Mouse (Mus musculus): ENCODE data around the gene 1500011B03Rik.

DNA sequence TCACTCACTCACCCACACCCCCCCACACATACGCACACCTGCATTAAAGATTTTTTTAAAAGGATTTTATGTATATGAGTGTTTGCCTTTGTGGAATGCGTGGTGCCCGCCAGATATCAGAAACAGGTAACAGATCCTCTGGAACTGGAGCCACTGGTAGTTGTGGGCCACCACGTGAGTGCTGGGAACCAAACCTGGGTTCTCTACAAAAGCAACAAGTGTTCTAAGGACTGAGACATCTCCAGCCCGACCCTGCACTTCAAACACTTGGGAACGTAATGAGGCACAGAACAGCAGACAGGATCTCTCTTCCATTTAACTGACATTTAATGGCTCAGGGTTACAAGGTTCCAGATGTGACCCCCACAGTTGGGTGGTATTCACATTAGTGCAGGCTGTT, 15.4 kb downstream of the 1500011B03Rik start:
- TF ChIP-seq CTCF (IDR thresholded peaks at IDR 0.05; ENCODE audit: low read depth): no peak
- TF ChIP-seq EP300 (IDR thresholded peaks at IDR 0.05; ENCODE audit: low read depth): no peak

Measured in liver, postnatal 0 days (tissue).